Mouse (Mus musculus) heart, embryonic 13.5 days (tissue): Measurements from ENCODE around the gene Praf2. TPM values are rescaled to one million over a fixed set of nuclear protein-coding genes. Genes with fewer than 3 reads are reported as not detected.

Experiments used
- ATAC-seq: fragments of 200-750 bp; cut with Nextera tagmentation; 2 replicates; pipeline ENCODE4 v1.8.0; 2017; ENCODE audit warnings: moderate TSS enrichment; ENCODE audit not compliant: insufficient number of reproducible peaks, low FRiP score, low TSS enrichment; ENCODE audit errors: extremely low read depth
- H3K27ac ChIP-seq: fragments of 300-500 bp; sonication (generic); replicated peaks from 2 replicates; pipeline ENCODE4 v1.5.1; 2015; ENCODE audit warnings: moderate library complexity, mild to moderate bottlenecking, inconsistent platforms
- H3K27me3 ChIP-seq: fragments of 300-500 bp; sonication (generic); replicated peaks from 2 replicates; pipeline ENCODE4 v1.6.1; 2015; ENCODE audit warnings: mild to moderate bottlenecking, inconsistent platforms
- H3K36me3 ChIP-seq: fragments of 300-500 bp; sonication (generic); 2 replicates; pipeline ENCODE4 v1.6.1; 2015; ENCODE audit warnings: mild to moderate bottlenecking, inconsistent platforms
- H3K4me1 ChIP-seq: fragments of 300-500 bp; sonication (generic); 2 replicates; pipeline ENCODE4 v1.6.1; 2015; ENCODE audit warnings: inconsistent platforms
- H3K4me2 ChIP-seq: fragments of 300-500 bp; sonication (generic); 2 replicates; pipeline ENCODE4 v1.6.1; 2015; ENCODE audit warnings: inconsistent platforms, mild to moderate bottlenecking, moderate library complexity
- H3K4me3 ChIP-seq: fragments of 300-500 bp; sonication (generic); 2 replicates; pipeline ENCODE4 v1.5.1; 2015; ENCODE audit warnings: moderate library complexity, mild to moderate bottlenecking, inconsistent platforms
- H3K9ac ChIP-seq: fragments of 300-500 bp; sonication (generic); 2 replicates; pipeline ENCODE4 v1.6.1; 2015; ENCODE audit warnings: inconsistent platforms, mild to moderate bottlenecking, moderate library complexity
- H3K9me3 ChIP-seq: fragments of 300-500 bp; sonication (generic); 2 replicates; pipeline ENCODE4 v1.6.1; 2016; ENCODE audit warnings: inconsistent platforms
- WGBS: fragments of 180-500 bp; shearing (Covaris S2); methylation state at CpG from one replicate; pipeline ENCODE4 v1.1.7; 2015; ENCODE audit warnings: mixed read lengths; 5-methylcytosine and 5-hydroxymethylcytosine counted together
- polyA plus RNA-seq: library from polyadenylated mRNA; unstranded; fragments of >200 nt; fragmentation: Nextera tagmentation; extraction: Ambion mirVana; gene quantifications from 2 replicates; pipeline ENCODE4 v1.2.1, GENCODE M21; 2015

Gene Praf2
- polyA plus RNA-seq, 1 experiment from 2014 or later: 42.5 TPM

GRCm38 (mm10) chrX:7763631-7764393, 35.6 kb downstream of the Praf2 start:
- ATAC-seq: no peak
- peak overlapping the region; percentile 89 for H3K9ac ChIP-seq
- no peaks in the 10 kb centered on the region for H3K27me3 ChIP-seq
- peak overlapping the region; percentile 84 for H3K27ac ChIP-seq
- H3K36me3 ChIP-seq: peaks cover 27% of the 10 kb centered on the region
- H3K4me2 ChIP-seq: peak overlapping the region; percentile 75
- H3K4me3 ChIP-seq: peak overlapping the region; percentile 76
- no peaks in the 10 kb centered on the region for H3K9me3 ChIP-seq
- H3K4me1 ChIP-seq: peaks cover 22% of the 10 kb centered on the region
- 9% methylated on average over 22 of the region's 22 CpGs for WGBS

DNA sequence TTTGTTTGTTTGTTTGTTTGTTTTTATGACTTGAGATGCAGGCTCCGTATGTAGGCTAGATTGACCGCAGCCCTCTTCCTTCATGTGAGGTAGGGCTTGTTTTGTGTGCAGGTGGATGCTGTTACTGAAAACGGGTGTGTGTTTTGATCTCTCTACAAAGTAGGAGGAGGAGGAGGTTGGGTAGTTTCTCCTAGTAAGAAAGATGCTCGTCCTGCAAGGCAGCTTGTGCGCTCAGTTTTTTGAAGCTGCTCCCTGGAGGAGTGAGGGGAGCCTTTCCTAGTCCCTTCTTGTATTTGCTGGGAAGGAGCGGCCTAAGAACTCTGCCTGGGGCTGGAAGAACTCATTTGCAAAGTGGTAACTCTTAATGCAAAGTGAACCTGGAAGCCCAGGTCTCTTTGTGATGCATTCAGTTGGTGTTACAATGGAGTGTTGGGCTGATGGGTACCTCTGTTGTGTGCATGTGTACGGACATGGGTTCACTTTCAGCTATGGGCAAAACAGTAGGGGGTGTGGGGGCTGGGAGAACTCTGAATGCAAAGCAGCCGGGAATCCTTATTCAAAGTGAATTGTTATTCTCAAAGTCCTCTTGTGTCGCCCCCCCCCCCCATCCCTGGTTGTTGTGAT, 36.5 kb downstream of the Praf2 start:
- peaks cover 22% of the 10 kb centered on the region for H3K4me1 ChIP-seq
- no peaks in the 10 kb centered on the region for H3K27me3 ChIP-seq
- H3K4me2 ChIP-seq: peak overlapping the region; percentile 75
- H3K9me3 ChIP-seq: no peaks in the 10 kb centered on the region
- H3K27ac ChIP-seq: peak overlapping the region; percentile 73
- H3K4me3 ChIP-seq: peak overlapping the region; percentile 76
- H3K9ac ChIP-seq: peak overlapping the region; percentile 89
- WGBS: 14% methylated on average over 9 of the region's 9 CpGs
- no peak for ATAC-seq
- H3K36me3 ChIP-seq: peaks cover 34% of the 10 kb centered on the region

DNA sequence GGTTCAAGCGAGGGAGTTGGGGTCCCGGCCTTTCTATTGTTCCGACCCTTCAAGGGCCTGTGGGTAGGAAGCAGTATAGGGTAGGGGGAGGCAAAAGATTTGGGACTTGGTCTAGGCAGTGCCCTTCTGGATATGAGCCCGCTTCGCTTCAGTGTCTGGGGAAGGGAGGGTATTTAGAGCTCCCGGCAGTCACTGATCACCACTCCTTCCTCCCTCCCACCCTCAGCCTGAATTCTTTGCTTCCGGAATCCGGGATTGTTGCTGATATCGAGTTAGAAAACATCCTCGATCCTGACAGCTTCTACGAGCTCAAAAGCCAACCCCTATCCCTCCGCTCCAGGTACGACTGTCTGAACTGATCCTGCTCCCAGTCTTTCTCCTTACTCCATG, 37.0 kb downstream of the Praf2 start:
- ATAC-seq: no peak
- peak overlapping the region; percentile 73 for H3K27ac ChIP-seq
- H3K4me1 ChIP-seq: peaks cover 22% of the 10 kb centered on the region
- H3K4me2 ChIP-seq: peak overlapping the region; percentile 75
- peak overlapping the region; percentile 89 for H3K9ac ChIP-seq
- no peaks in the 10 kb centered on the region for H3K27me3 ChIP-seq
- H3K36me3 ChIP-seq: peaks cover 39% of the 10 kb centered on the region
- 16% methylated on average over 13 of the region's 13 CpGs for WGBS
- peak overlapping the region; percentile 76 for H3K4me3 ChIP-seq
- no peaks in the 10 kb centered on the region for H3K9me3 ChIP-seq

GRCm38 (mm10) chrX:7765764-7766163, 37.5 kb downstream of the Praf2 start:
- Histone ChIP-seq H3K4me3 (peak overlapping the region; percentile 76), H3K9me3 (no peaks in the 10 kb centered on the region), H3K36me3 (peaks cover 44% of the 10 kb centered on the region), H3K4me1 (peaks cover 22% of the 10 kb centered on the region), H3K27ac (peak overlapping the region; percentile 73), H3K4me2 (peak overlapping the region; percentile 75), H3K27me3 (no peaks in the 10 kb centered on the region), H3K9ac (peak overlapping the region; percentile 89)
- WGBS: 14% methylated on average over 11 of the region's 11 CpGs
- peak; percentile 35; the same call in 1 of the 2 replicates for ATAC-seq

GRCm38 (mm10) chrX:7769302-7770017, 41.2 kb downstream of the Praf2 start:
- Histone ChIP-seq H3K4me3 (no peak overlapping the region), H3K9me3 (no peaks in the 10 kb centered on the region), H3K4me2 (no peak overlapping the region), H3K27me3 (no peaks in the 10 kb centered on the region), H3K27ac (no peak overlapping the region), H3K9ac (no peak overlapping the region), H3K4me1 (peaks cover 18% of the 10 kb centered on the region), H3K36me3 (peaks cover 81% of the 10 kb centered on the region)
- 67% methylated on average over 7 of the region's 7 CpGs for WGBS
- no peak for ATAC-seq

DNA sequence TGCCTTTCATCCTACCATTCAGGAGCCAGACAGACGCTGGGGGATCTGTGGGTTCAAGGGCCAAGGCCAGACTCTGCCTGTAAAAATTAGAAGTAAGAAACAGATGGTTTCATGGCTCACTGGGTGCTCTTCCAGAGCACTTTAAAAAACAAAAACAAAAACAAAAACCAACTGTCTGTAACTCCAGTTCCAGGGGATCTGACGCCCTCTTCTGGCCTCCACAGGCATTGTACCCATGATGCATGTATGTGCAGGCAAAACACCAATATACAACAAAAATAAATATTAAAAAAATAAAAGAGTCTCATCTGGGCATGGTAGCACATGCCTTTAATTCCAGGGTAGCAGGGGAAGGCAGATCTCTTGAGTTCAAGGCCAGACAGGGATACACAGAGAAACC, 44.5 kb downstream of the Praf2 start:
- Histone ChIP-seq H3K4me2 (no peak overlapping the region), H3K4me3 (no peak overlapping the region), H3K36me3 (peaks cover 66% of the 10 kb centered on the region), H3K9me3 (no peaks in the 10 kb centered on the region), H3K27me3 (no peaks in the 10 kb centered on the region), H3K27ac (no peak overlapping the region), H3K4me1 (no peaks in the 10 kb centered on the region), H3K9ac (no peak overlapping the region)
- no peak for ATAC-seq
- WGBS: 62% methylated on average over 2 of the region's 2 CpGs

DNA sequence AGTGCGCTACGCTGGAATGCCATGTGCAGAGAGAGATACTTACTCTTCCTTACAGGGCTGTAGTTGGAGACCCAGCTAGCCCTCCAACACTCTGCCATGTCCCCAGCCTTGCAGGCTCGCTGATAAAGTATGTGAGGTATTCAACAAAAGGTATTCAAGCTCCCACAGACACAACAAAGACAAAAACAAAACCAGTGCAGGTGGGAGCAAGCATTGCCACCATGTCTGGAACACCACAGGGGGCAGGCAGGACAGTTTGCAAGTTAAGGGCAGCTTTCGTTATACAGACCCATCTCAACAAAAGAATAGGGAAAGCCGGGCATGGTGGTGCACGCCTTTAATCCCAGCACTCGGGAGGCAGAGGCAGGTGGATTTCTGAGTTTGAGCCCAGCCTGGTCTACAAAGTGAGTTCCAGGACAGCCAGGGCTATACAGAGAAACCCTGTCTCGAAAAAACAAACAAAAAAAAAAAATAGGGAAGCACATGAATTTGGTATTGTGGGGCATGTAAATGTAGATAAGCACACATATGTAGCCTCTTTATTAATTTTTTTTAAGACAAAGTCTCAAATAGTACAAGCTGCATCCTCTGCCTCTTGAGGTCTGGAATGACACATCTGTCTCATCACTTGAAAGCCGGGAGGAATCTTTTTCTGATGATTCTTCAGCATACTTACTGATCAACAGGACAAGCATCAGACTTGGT, 47.4 kb downstream of the Praf2 start:
- Histone ChIP-seq H3K4me3 (no peak overlapping the region), H3K27ac (no peak overlapping the region), H3K4me2 (no peak overlapping the region), H3K9ac (no peak overlapping the region), H3K4me1 (no peaks in the 10 kb centered on the region), H3K27me3 (no peaks in the 10 kb centered on the region), H3K36me3 (peaks cover 40% of the 10 kb centered on the region), H3K9me3 (no peaks in the 10 kb centered on the region)
- ATAC-seq: no peak
- WGBS: 72% methylated on average over 9 of the region's 9 CpGs

DNA sequence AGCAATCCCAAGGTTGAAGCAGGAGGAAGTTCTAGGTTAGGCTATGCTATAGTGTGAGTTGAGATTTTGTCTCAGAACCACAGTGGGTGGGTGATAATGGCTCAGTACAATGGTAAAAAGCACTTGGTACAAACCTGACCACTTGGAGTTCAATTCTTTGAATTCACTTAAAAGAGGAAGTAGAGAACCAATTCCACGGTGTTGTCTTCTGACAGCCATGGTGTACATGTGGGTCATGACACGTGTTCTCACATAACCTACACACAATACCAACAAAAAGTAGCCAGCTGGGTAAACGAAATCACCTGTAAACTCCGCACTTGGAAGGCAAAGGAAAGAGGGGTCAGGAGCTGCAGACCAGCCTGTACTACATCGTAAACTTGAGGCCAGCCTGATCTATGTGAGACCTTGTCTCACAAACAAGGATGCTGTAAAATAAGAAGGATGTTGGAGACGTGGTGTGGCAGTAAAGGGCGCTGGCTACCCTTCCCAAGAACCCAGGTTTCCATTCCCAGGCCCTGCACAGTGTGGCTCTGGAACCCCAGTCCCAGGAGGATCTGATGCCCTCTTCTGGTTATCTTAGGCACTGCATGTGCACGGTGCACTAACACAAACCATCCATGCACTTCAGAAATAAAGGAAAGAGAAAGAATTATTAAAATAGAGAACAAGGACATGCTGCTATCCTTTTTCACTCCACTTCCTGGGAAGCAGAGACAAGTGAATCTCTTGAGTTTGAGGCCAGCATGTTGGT, 48.3 kb downstream of the Praf2 start:
- Histone ChIP-seq H3K4me3 (no peak overlapping the region), H3K9ac (no peak overlapping the region), H3K36me3 (peaks cover 32% of the 10 kb centered on the region), H3K9me3 (no peaks in the 10 kb centered on the region), H3K4me1 (no peaks in the 10 kb centered on the region), H3K27me3 (no peaks in the 10 kb centered on the region), H3K27ac (no peak overlapping the region), H3K4me2 (no peak overlapping the region)
- 46% methylated on average over 8 of the region's 8 CpGs for WGBS
- ATAC-seq: no peak

DNA sequence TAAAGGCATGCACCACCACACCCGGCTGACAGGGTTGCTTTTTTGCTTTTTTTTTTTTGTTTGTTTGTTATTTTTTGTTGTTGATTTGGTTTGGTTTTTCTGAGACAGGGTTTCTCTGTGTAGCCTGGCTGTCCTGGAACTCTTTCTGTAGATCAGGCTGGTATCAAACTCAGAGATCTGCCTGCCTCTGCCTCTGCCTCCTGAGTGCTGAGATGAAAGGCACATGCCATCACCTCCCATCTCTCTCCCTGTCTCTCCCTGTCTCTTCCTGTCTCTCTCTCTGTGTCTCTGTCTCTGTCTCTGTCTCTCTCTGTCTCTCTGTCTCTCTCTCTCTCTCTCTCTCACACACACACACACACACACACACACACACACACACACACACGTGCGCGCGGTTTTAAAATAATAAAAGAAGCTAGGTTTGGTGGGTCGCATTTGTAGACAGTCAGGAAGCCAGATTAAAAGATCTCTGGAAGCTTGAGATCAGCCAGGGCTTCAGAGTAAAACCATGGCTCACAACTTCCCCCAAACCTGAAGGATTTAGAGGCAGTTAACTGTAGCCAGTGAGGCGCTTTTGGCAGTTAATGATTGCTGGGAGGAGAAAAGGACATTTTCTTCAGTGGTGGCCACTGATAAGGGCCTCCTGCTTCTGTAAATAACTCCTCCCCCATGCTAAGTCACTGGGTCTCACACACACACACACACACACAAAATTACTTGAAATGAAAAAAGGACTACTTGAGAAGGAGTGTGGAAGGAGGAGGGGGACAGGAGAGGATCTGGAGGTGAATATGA, 50.4 kb downstream of the Praf2 start:
- Histone ChIP-seq H3K4me2 (no peak overlapping the region), H3K27ac (no peak overlapping the region), H3K36me3 (peaks cover 10% of the 10 kb centered on the region), H3K4me3 (no peak overlapping the region), H3K9me3 (no peaks in the 10 kb centered on the region), H3K9ac (no peak overlapping the region), H3K4me1 (no peaks in the 10 kb centered on the region), H3K27me3 (no peaks in the 10 kb centered on the region)
- 61% methylated on average over 7 of the region's 7 CpGs for WGBS
- no peak; the same call in 1 of the 2 replicates for ATAC-seq

DNA sequence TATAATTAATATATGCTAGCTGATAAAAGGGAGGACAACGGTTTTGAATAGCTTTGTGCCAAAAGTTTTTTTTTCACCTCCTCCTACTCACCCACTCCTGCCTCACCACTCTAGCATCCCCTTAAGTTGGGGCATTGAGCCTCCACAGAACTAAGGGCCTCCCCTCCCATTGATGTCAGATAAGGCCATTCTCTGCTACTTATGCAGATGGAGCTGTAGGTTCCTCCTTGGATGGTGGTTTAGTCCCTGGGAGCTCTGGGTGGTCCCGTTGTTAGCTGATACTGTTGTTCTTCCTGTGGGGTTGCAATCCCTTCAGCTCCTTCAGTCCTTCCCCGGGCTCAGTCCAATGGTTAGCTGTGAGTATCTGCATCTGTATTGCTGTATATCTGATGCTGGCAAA, 51.1 kb downstream of the Praf2 start:
- 0 out of 2 replicates have a peak, but pooled peaks cover 4% of the 10 kb centered on the region for H3K36me3 ChIP-seq
- H3K9me3 ChIP-seq: no peaks in the 10 kb centered on the region
- H3K9ac ChIP-seq: no peak overlapping the region
- WGBS: 9% methylated on average over 3 of the region's 3 CpGs
- ATAC-seq: no peak
- H3K27ac ChIP-seq: no peak overlapping the region
- no peak overlapping the region for H3K4me3 ChIP-seq
- H3K4me1 ChIP-seq: no peaks in the 10 kb centered on the region
- H3K4me2 ChIP-seq: no peak overlapping the region
- no peaks in the 10 kb centered on the region for H3K27me3 ChIP-seq
